19 mouse cellular contexts compared by ENCODE assay signal in genomic region chr15:79630471-79630870, GRCm38 (mm10). TPM values are rescaled to one million over a fixed set of nuclear protein-coding genes. Genes with fewer than 3 reads are reported as not detected.
"Had no signal": no experiment of that assay in that cellular context is flagged by ENCODE, and none has a peak within 500 bp of the region (broad histone marks: within the 10 kb centered on the region; RNA-seq: fewer than 3 reads in every experiment).

No protein-coding gene starts in this region.

- H3K9ac ChIP-seq: liver, postnatal 0 days; lung, embryonic 15.5 days; midbrain, embryonic 13.5 days; midbrain, embryonic 15.5 days; neural tube, embryonic 12.5 days; stomach, embryonic 15.5 days had no signal

- H3K27ac ChIP-seq: lung, embryonic 15.5 days; macrophage; midbrain, embryonic 13.5 days; midbrain, embryonic 15.5 days; neural tube, embryonic 12.5 days; stomach, embryonic 15.5 days; stomach, postnatal 0 days had no signal

- H3K27me3 ChIP-seq: lung, embryonic 15.5 days; midbrain, embryonic 13.5 days; midbrain, embryonic 15.5 days; neural tube, embryonic 12.5 days; stomach, embryonic 15.5 days had no signal

- H3K4me3 ChIP-seq: lung, embryonic 15.5 days; megakaryocyte, embryonic 14.5 days; midbrain, embryonic 13.5 days; midbrain, embryonic 15.5 days; neural tube, embryonic 12.5 days; stomach, embryonic 15.5 days had no signal

- H3K9me3 ChIP-seq: lung, embryonic 15.5 days; midbrain, embryonic 13.5 days; midbrain, embryonic 15.5 days; neural tube, embryonic 12.5 days; stomach, embryonic 15.5 days had no signal

- H3K4me1 ChIP-seq: lung, embryonic 15.5 days; midbrain, embryonic 13.5 days; midbrain, embryonic 15.5 days; neural tube, embryonic 12.5 days; stomach, embryonic 15.5 days had no signal

- DNase-seq: liver, postnatal 0 days; lung, adult 2 months; lung, postnatal 14 days; lung, postnatal 36 days; retina, postnatal 1 day; right cerebral cortex, postnatal 14 days; thymus, adult 2 months; thymus, postnatal 25 days; thymus, postnatal 4 days had no signal

- H3K36me3 ChIP-seq: stomach, embryonic 15.5 days had no signal

RNA-seq across cellular contexts. Expression of gene Dmc1, which starts 25.6 kb away (rescaled TPM):
- total RNA-seq: monocyte, adult 5-6 weeks; neutrophil, adult 5-6 weeks had no signal
- polyA plus RNA-seq: macrophage had no signal
